Mouse (Mus musculus): ENCODE results near the gene Gm17364.
"Not testable (repeated sequence)": the region's sequence is repeated elsewhere in the genome, so short reads cannot be mapped to it uniquely, and the experiment has no call there.

Gene Gm17364

GRCm38 (mm10) chr13:41273927-41274650, at the start of gene Gm17364:
Gene Gm17364, minus strand, starts transcription at chr13:41273977.
- no peak for DNase-seq

GRCm38 (mm10) chr13:41321433-41321832, 47.7 kb upstream of the Gm17364 start:
- DNase-seq = peak; percentile 54

GRCm38 (mm10) chr13:41320749-41321148, 47.0 kb upstream of the Gm17364 start:
- no peak for DNase-seq

GRCm38 (mm10) chr13:41302716-41303115, 28.9 kb upstream of the Gm17364 start:
- peak; percentile 90 for DNase-seq

GRCm38 (mm10) chr13:41300037-41300436, 26.3 kb upstream of the Gm17364 start:
- DNase-seq = no peak

- no peak for DNase-seq
Observed at GRCm38 (mm10) chr13:41298996-41299395, 25.2 kb upstream of the Gm17364 start.

- DNase-seq = no peak
Observed at GRCm38 (mm10) chr13:41298533-41298932, 24.8 kb upstream of the Gm17364 start.

- no peak for DNase-seq
Observed at GRCm38 (mm10) chr13:41296396-41296795, 22.6 kb upstream of the Gm17364 start.

- DNase-seq = no peak
Observed at GRCm38 (mm10) chr13:41295886-41296285, 22.1 kb upstream of the Gm17364 start.

GRCm38 (mm10) chr13:41293595-41293994, 19.8 kb upstream of the Gm17364 start:
- DNase-seq = no peak

GRCm38 (mm10) chr13:41291466-41291974, 17.7 kb upstream of the Gm17364 start:
- DNase-seq = no peak

GRCm38 (mm10) chr13:41286285-41286684, 12.5 kb upstream of the Gm17364 start:
- DNase-seq = no peak

GRCm38 (mm10) chr13:41285448-41285847, 11.7 kb upstream of the Gm17364 start:
- DNase-seq = no peak

GRCm38 (mm10) chr13:41283256-41283655, 9.5 kb upstream of the Gm17364 start:
- DNase-seq = peak; percentile 89

- DNase-seq = no peak
Observed at GRCm38 (mm10) chr13:41280696-41281095, 6.9 kb upstream of the Gm17364 start.

GRCm38 (mm10) chr13:41267827-41268408, 5.9 kb downstream of the Gm17364 start:
- peak; percentile 21 for DNase-seq

- DNase-seq = no peak
Observed at GRCm38 (mm10) chr13:41263304-41264006, 10.3 kb downstream of the Gm17364 start.

- not testable (repeated sequence) for DNase-seq
Observed at GRCm38 (mm10) chr13:41261617-41262016, 12.2 kb downstream of the Gm17364 start.

- no peak for DNase-seq
Observed at GRCm38 (mm10) chr13:41257851-41258250, 15.9 kb downstream of the Gm17364 start.

- DNase-seq = no peak
Observed at GRCm38 (mm10) chr13:41256962-41257361, 16.8 kb downstream of the Gm17364 start.

GRCm38 (mm10) chr13:41256126-41256525, 17.7 kb downstream of the Gm17364 start:
- no peak for DNase-seq

- DNase-seq = no peak
Observed at GRCm38 (mm10) chr13:41252736-41253135, 21.0 kb downstream of the Gm17364 start.

- no peak for DNase-seq
Observed at GRCm38 (mm10) chr13:41252141-41252540, 21.6 kb downstream of the Gm17364 start.

- DNase-seq = no peak
Observed at GRCm38 (mm10) chr13:41251667-41252066, 22.1 kb downstream of the Gm17364 start.

Measured in kidney, postnatal 10 days (tissue).